Mouse (Mus musculus) liver, postnatal 0 days (tissue): ENCODE data around the gene Ankrd6. TPM values are rescaled to one million over a fixed set of nuclear protein-coding genes. Genes with fewer than 3 reads are reported as not detected.

ENCODE experiments used
- ATAC-seq: fragments of 200-750 bp; cut with Nextera tagmentation; 2 replicates; pipeline ENCODE4 v1.8.0; 2017; ENCODE audit warnings: mild to moderate bottlenecking, moderate library complexity
- DNase-seq: peaks from one replicate; pipeline ENCODE4 v3.0.0-alpha.2; 2016
- H3K27ac ChIP-seq: fragments of 300-500 bp; sonication (generic); 2 replicates; pipeline ENCODE4 v1.5.1; 2014; ENCODE audit warnings: antibody characterized with exemption, moderate library complexity, mild to moderate bottlenecking, low read depth
- H3K27me3 ChIP-seq: fragments of 300-500 bp; sonication (generic); 2 replicates; pipeline ENCODE4 v1.6.1; 2014; ENCODE audit warnings: low read length, control low read depth, mixed read lengths; ENCODE audit not compliant: insufficient read depth
- H3K36me3 ChIP-seq: fragments of 300-500 bp; sonication (generic); replicated peaks from 2 replicates; pipeline ENCODE4 v1.6.1; 2014; ENCODE audit warnings: mild to moderate bottlenecking, control low read depth, low read length, moderate library complexity, mixed read lengths; ENCODE audit not compliant: insufficient read depth
- H3K4me1 ChIP-seq: fragments of 300-500 bp; sonication (generic); 2 replicates; pipeline ENCODE4 v1.6.1; 2014; ENCODE audit warnings: antibody characterized with exemption, mild to moderate bottlenecking, control low read depth; ENCODE audit not compliant: insufficient read depth
- H3K4me2 ChIP-seq: fragments of 300-500 bp; sonication (generic); 2 replicates; pipeline ENCODE4 v1.6.1; 2014; ENCODE audit warnings: low read depth, mild to moderate bottlenecking, low read length, moderate library complexity, mixed read lengths
- H3K4me3 ChIP-seq: fragments of 300-500 bp; sonication (generic); 2 replicates; pipeline ENCODE4 v1.5.1; 2014; ENCODE audit warnings: low read depth, low read length
- H3K9ac ChIP-seq: fragments of 300-500 bp; sonication (generic); replicated peaks from 2 replicates; pipeline ENCODE4 v1.6.1; 2014; ENCODE audit warnings: mild to moderate bottlenecking, moderate library complexity
- H3K9me3 ChIP-seq: fragments of 300-500 bp; sonication (generic); 2 replicates; pipeline ENCODE4 v1.6.1; 2016; ENCODE audit warnings: mild to moderate bottlenecking, control low read depth, low read length, mixed read lengths
- CTCF ChIP-seq: sonication (generic); IDR thresholded peaks from 2 replicates; pipeline ENCODE4 v1.5.1; 2016; ENCODE audit warnings: antibody characterized with exemption, low read depth
- EP300 ChIP-seq: IDR thresholded peaks from 2 replicates; pipeline ENCODE4 v1.6.1; 2016; ENCODE audit warnings: antibody characterized with exemption, low read depth, mild to moderate bottlenecking
- WGBS: fragments of 180-500 bp; shearing (Covaris S2); extraction: QIAGEN DNeasy Blood & Tissue Kit; methylation state at CpG from one replicate; pipeline ENCODE4 v1.1.7; 2014; ENCODE audit not compliant: insufficient replicate concordance; 5-methylcytosine and 5-hydroxymethylcytosine counted together
- polyA plus RNA-seq: library from polyadenylated mRNA; unstranded; fragments of >200 nt; fragmentation: Nextera tagmentation; extraction: Ambion mirVana; gene quantifications from 2 replicates; pipeline ENCODE4 v1.2.1, GENCODE M21; 2015

Ankrd6 gene
- polyA plus RNA-seq, 1 experiment from 2014 or later, result 0.54 TPM

- WGBS, result 66% methylated on average over 31 of the region's 31 CpGs
- Histone ChIP-seq H3K36me3 (no peaks in the 10 kb centered on the region), H3K9ac (no peak overlapping the region), H3K27me3 (peaks cover 5% of the 10 kb centered on the region; the same call in 1 of the 2 replicates), H3K9me3 (no peaks in the 10 kb centered on the region), H3K27ac (no peak overlapping the region), H3K4me1 (peaks cover 33% of the 10 kb centered on the region), H3K4me3 (no peak overlapping the region), H3K4me2 (no peak overlapping the region)
- TF ChIP-seq CTCF (no peak), EP300 (no peak)
- ATAC-seq (no peak), DNase-seq (no peak)
These were observed 86.3 kb downstream of the Ankrd6 start for GRCm38 (mm10) chr4:32864131-32864866.

GRCm38 (mm10) chr4:32863447-32864130 is 87.1 kb downstream of the Ankrd6 start:
- H3K4me2 ChIP-seq, result peak overlapping the region; percentile 64
- WGBS, result 38% methylated on average over 12 of the region's 12 CpGs
- H3K4me3 ChIP-seq, result no peak overlapping the region
- ATAC-seq, result no peak
- peaks cover 5% of the 10 kb centered on the region; the same call in 1 of the 2 replicates for H3K27me3 ChIP-seq
- H3K36me3 ChIP-seq, result no peaks in the 10 kb centered on the region
- no peak for DNase-seq
- TF ChIP-seq EP300, result no peak
- TF ChIP-seq CTCF, result no peak
- H3K27ac ChIP-seq, result no peak overlapping the region
- no peaks in the 10 kb centered on the region for H3K9me3 ChIP-seq
- peaks cover 26% of the 10 kb centered on the region for H3K4me1 ChIP-seq
- no peak overlapping the region for H3K9ac ChIP-seq

- no peak overlapping the region for H3K9ac ChIP-seq
- 0 out of 2 replicates have a peak overlapping the region, but pooled peaks have one; percentile 57 for H3K27ac ChIP-seq
- ATAC-seq (no peak), DNase-seq (peak; percentile 29)
- peaks cover 23% of the 10 kb centered on the region for H3K4me1 ChIP-seq
- WGBS, result 44% methylated on average over 15 of the region's 15 CpGs
- H3K4me3 ChIP-seq, result peak overlapping the region; percentile 13; the same call in 1 of the 2 replicates
- H3K4me2 ChIP-seq, result peak overlapping the region; percentile 64
- H3K9me3 ChIP-seq, result no peaks in the 10 kb centered on the region
- H3K36me3 ChIP-seq, result no peaks in the 10 kb centered on the region
- TF ChIP-seq EP300, result peak; percentile 22; the same call in 1 of the 2 replicates
- TF ChIP-seq CTCF, result no peak
- H3K27me3 ChIP-seq, result peaks cover 5% of the 10 kb centered on the region; the same call in 1 of the 2 replicates
These were observed 87.7 kb downstream of the Ankrd6 start for GRCm38 (mm10) chr4:32862751-32863446.

- ATAC-seq (peak; percentile 85), DNase-seq (peak; percentile 56)
- Histone ChIP-seq H3K27me3 (peaks cover 5% of the 10 kb centered on the region; the same call in 1 of the 2 replicates), H3K4me2 (peak overlapping the region; percentile 64), H3K4me1 (peaks cover 23% of the 10 kb centered on the region), H3K9ac (no peak overlapping the region), H3K9me3 (no peaks in the 10 kb centered on the region), H3K4me3 (peak overlapping the region; percentile 17), H3K27ac (peak overlapping the region; percentile 57; the same call in 1 of the 2 replicates), H3K36me3 (no peaks in the 10 kb centered on the region)
- 50% methylated on average over 15 of the region's 15 CpGs for WGBS
- TF ChIP-seq EP300 (peak; percentile 96), CTCF (no peak)
These were observed 88.5 kb downstream of the Ankrd6 start for GRCm38 (mm10) chr4:32862011-32862750.

GRCm38 (mm10) chr4:32860184-32860965 is 90.3 kb downstream of the Ankrd6 start:
- H3K9me3 ChIP-seq, result no peaks in the 10 kb centered on the region
- ATAC-seq (no peak), DNase-seq (no peak)
- H3K4me3 ChIP-seq, result no peak overlapping the region
- WGBS, result 72% methylated on average over 18 of the region's 18 CpGs
- H3K4me1 ChIP-seq, result peaks cover 23% of the 10 kb centered on the region
- no peak overlapping the region for H3K9ac ChIP-seq
- H3K27me3 ChIP-seq, result peaks cover 5% of the 10 kb centered on the region; the same call in 1 of the 2 replicates
- no peak overlapping the region for H3K4me2 ChIP-seq
- no peaks in the 10 kb centered on the region for H3K36me3 ChIP-seq
- TF ChIP-seq CTCF (no peak), EP300 (no peak)
- no peak overlapping the region for H3K27ac ChIP-seq
